Mouse (Mus musculus): Measurements from ENCODE around the gene Kcnh1. TPM values are rescaled to one million over a fixed set of nuclear protein-coding genes. Genes with fewer than 3 reads are reported as not detected.

Kcnh1 gene
- not detected for polyA plus RNA-seq (2017; shearing (Covaris generic))

- ATAC-seq, result no peak
Measured at GRCm38 (mm10) chr1:192190508-192191321, at the start of gene Kcnh1. TSS of gene Kcnh1 (plus strand) at chr1:192190774.

DNA sequence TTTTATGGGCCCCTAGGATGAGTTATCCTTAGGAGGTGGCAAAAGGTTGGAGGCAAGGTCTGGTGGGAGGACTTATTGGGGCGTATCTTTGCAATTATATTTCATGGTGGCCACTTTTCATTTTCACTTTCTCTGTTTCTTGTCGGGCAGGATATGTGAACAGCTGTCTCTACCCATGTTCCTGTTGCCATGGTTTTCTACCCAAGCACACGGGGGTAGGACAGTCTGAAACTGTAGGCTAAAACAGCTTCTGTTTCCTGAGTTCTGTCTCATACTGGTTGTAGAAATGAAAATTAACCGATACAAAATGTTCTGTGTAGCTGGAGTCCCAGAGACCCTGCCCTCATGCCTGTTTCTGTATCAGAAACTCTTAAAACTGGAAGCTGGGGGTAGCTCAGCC lies 39.4 kb upstream of the Kcnh1 start:
- ATAC-seq, result no peak

- ATAC-seq, result no peak
Measured at GRCm38 (mm10) chr1:192171477-192171876, 19.1 kb upstream of the Kcnh1 start.

GRCm38 (mm10) chr1:192179877-192180276 lies 10.7 kb upstream of the Kcnh1 start:
- ATAC-seq, result no peak

DNA sequence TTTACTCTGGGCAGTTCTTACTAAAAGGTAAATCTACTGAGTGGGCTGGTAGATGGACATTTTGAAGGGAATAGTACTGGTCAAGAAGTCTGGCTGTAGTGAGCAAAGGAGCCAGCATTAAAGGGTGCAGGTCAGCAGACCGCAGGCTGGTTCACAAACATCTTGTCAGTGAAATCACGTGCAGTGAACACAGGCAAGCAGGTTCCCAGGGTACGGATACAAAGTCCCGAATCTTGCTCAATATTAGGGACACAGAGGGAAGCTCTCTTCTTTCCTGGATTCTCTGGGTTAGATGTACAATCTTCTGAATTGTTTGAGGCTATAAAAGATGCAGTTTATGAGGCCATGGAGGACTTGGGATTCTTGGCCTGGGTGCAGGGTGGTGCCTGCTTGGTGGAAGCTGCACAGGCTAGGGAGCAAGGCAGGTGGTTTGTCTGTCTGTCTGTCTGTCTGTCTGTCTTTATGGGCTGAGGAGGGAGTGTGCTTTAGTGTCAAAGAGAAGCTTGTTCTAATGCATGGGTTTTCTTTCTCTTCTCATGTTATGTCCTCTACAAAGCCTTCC lies 8.8 kb upstream of the Kcnh1 start:
- ATAC-seq, result no peak

- ATAC-seq, result no peak
Measured at GRCm38 (mm10) chr1:192189056-192189455, 1.5 kb upstream of the Kcnh1 start.

DNA sequence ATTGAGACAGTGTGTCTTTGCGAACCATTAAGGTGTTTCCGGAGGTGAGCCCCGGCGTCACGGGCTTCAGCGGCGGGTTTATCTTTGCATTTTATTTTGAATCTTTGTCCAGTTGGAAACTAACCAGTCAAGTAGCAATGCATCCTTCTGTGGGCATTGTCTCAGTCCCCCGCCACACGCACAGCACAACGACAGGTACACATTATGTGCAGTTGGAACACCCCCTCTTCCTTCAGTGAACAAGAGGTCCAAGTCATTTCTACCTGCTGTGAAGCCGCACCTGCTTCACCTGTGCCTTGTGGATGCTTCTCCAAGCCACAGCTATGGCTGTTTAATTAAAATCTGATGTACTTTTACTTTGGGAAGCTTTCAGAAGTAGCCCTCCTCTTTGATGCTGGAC lies 803 bp upstream of the Kcnh1 start:
- ATAC-seq, result no peak

DNA sequence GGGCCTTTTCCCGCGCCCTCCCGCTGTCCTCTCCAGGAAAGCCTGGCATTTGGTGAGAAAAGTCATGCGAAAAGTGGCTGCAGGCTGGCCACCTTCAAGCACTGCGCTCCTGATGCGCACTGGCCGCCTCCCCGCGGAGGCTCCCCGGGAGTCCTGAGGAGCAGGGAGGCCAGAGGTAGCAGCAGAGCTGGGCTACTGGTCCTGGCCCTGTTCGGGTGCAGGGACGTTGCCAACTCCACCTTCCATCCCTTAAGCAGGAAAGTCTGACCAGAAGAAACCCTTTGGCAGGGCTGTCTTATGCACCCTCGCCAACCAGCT lies 707 bp downstream of the Kcnh1 start:
- no peak for ATAC-seq

- no peak for ATAC-seq
Measured at GRCm38 (mm10) chr1:192191859-192192258, 1.3 kb downstream of the Kcnh1 start.

GRCm38 (mm10) chr1:192192710-192193109 lies 2.1 kb downstream of the Kcnh1 start:
- ATAC-seq, result no peak

DNA sequence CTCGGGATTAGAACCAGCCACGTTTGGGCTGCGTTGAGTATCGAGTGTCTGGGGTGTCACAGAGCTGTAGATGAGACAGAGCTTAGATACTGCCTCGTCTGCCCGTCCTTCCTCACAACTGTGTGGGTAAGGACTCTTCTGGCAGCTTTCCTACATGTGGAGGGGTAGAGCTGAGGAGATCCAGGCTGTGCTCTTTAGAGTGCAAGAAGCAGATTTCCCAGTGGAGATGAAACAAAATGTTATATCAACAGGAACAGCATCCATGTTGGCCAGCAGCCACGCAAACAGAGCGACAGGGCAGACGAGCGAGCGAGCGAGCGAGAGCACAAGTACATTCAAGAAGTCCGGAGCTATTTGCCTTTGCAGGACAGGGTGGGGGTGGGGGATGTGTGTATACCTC lies 3.1 kb downstream of the Kcnh1 start:
- no peak for ATAC-seq

GRCm38 (mm10) chr1:192197495-192197894 lies 6.9 kb downstream of the Kcnh1 start:
- ATAC-seq, result no peak

DNA sequence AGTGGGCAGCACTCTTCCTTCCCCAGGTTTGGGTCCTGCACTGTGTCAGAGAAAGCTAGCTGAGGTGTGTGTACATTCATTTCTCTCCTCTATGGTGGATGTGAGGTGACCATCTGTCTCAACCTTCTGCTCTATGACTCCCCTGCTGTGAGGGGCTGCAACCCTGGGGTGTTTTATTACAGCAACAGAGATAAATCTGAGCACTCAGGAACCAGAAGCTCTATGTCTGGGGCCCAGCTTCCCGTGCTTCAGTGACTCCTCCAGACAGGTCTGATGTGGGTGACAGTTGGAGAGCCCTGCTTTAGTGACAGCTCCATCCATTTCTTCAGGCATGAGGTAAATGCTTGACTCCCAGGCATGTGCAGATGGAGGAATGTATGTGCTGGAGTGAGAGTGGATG lies 12.4 kb downstream of the Kcnh1 start:
- ATAC-seq, result no peak

DNA sequence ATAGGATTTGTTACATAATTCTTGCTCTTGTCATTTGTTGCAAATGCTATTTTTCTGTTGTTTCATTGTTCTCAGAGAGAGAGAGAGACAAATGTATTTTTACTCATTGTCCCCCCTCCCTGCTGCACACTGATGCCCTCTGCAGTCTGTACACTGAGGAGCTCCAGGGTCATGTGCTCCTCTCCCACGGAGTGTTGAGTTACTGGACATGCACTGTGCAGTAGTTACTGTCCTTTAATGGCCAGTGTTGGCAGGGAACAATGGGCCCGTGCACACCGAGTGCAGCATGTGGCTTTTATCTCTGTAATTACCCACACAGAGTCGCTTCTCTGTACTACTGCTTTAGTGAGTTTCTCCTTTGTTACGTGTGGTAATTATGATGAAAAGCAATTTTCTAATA lies 17.4 kb downstream of the Kcnh1 start:
- no peak for ATAC-seq

DNA sequence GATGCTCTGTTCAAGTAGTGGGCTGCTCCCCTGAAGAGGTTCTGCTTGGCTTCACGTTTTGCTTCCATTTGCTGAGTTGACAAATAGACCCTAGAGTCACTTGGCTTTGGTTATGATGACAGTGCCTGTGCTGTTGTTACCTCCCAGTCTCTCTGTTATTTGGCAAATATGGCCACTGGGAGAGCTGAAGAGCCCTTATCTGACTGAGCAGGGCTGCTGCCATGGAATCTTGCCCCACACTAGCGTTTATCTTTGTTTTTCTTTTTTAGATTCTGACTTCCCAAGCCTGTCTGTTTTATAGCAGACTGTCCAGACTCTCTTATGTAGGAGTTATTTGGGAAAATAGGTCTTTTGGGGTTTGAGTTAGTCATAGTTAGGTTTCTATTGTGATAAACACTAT lies 21.9 kb downstream of the Kcnh1 start:
- no peak for ATAC-seq

DNA sequence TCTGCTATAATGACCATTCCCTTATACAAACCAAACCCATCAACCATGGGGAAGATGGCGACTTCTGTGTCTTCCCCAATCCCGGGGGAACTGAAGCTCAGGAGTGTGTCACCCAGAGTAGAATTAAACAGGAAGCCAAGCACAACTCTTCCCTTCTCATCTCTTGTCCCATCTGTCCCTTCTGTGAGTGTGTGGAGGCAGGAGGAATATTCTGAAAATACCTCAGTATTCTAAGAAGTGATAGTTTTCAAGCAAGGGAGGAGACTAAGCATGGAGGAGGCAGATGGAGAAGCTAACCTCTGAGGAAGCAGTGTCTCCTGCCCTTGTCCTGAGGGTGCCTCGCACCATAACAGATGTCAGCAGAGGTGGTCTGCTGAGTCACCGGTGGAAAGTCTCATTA lies 24.1 kb downstream of the Kcnh1 start:
- no peak for ATAC-seq

DNA sequence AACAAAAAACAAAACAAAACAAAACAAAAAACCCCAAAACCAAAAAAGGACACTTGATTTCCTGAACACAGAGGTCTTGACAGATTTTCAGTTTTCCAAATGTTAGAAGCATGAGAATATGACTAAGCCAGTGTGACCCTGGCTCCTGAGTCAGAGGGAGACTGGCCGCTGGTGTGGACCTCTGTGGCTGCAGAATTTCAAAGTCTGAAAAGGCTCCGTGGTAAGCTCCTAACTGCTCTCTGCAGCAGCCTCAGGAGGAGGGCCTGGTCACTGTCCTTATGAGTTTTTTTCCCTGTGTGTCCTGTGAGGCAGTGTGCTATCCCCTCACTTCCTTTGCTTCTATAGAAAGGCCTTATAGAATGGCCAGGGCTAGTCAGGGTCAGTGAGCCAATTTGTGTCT lies 29.6 kb downstream of the Kcnh1 start:
- no peak for ATAC-seq

GRCm38 (mm10) chr1:192224161-192224560 lies 33.6 kb downstream of the Kcnh1 start:
- ATAC-seq, result no peak

DNA sequence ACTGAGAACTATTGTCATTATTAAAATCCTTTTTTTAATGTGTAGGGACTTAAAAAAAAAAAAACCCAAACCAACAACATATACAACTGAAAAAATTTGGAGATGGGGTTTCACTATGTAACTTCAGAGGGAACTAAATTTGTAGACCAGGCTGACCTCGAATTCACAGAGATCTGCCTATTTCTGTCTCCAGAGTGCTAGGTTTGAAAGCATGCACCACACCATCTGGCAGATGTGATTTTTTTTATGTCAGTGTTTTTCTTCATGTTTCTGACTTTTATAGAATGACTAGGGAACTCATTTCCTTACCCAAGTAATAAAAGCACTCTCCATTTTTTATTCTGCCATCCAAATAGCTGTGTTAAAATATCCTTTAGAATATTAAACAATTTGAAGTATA lies 42.1 kb downstream of the Kcnh1 start:
- no peak for ATAC-seq

- no peak for ATAC-seq
Measured at GRCm38 (mm10) chr1:192246836-192247235, 56.3 kb downstream of the Kcnh1 start.

DNA sequence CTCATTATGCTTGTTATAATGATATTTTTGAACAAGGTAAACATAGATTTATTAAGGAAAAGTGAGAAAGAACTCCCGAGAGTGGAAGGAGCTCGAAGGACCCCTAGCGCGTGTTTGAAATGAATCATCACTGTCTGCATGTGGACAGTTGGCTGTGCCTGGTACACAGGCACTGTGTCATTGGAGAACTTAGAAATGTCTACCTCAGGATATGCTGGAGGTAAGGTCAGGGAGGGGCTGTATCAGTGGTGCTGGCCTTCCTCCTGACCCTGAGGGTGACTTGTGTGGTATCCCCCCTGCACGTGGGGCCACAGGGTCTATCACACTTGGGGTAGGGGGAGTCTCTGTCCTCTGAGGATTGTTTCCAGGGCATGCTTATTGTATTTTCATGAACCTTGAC lies 68.6 kb downstream of the Kcnh1 start:
- no peak for ATAC-seq

DNA sequence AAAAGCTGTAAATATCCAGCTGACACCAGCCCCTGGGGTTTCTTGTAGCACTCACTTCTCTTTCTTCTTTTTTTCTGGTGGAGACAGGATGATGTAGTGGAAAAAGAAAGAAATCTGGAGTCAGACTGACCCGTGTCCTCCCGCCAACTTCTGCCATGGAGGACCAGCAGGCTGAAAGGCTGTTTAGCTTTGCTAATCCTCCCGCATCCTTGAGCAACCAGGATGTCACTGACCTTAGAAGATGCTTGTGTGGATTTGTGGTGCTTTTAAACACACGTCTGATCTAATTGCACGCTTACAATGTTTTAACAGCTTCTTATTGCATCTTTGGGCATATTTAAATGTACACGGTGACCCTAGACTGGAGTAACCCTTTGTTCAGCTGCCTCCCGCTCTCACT lies 69.0 kb downstream of the Kcnh1 start:
- ATAC-seq, result no peak

- no peak for ATAC-seq
Measured at GRCm38 (mm10) chr1:192265704-192266103, 75.1 kb downstream of the Kcnh1 start.

DNA sequence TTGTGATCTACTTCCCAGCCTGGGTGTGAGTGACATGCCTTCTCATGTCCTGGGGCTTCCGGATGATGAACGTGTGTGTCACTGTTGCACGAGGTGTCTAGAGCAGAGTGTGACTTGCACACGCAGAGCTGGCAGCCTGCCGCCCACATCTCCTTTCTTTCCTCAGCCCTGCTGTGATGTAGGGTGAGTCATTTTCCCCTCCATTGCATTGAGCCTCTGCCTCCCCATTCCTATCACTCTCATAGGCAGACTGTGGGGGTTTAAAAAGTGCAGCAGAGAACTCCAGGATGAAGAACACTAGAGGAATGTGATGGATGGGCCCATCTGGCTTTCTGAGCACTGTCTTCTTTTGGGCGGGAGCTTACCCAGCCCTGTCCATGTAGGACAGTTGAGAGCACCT lies 76.4 kb downstream of the Kcnh1 start:
- ATAC-seq, result no peak

DNA sequence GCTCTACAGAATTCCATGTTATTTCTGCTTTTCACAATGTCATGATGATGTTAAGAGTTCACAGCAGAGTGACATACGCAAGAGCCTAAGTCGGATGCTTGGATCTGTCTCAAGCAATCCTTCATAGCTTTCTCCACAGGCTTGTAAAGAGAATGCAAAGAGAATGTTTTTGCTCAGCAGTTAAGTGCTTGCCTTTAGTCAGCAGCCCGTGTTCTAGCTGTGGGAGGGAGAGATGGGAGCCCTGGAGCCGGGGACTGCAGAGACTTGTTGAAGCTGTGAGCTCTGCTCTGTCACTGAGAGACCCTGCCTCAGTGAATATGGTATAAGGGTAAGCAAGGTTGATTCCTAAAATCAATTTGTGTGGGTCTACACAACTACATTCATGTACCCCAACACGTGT lies 78.3 kb downstream of the Kcnh1 start:
- ATAC-seq, result no peak
